Mouse (Mus musculus): ENCODE measurements around the gene Nbea. TPM values are rescaled to one million over a fixed set of nuclear protein-coding genes. Genes with fewer than 3 reads are reported as not detected.

The Nbea gene
- polyA plus RNA-seq, 1 experiment from 2014 or later: 2.0 TPM

DNA sequence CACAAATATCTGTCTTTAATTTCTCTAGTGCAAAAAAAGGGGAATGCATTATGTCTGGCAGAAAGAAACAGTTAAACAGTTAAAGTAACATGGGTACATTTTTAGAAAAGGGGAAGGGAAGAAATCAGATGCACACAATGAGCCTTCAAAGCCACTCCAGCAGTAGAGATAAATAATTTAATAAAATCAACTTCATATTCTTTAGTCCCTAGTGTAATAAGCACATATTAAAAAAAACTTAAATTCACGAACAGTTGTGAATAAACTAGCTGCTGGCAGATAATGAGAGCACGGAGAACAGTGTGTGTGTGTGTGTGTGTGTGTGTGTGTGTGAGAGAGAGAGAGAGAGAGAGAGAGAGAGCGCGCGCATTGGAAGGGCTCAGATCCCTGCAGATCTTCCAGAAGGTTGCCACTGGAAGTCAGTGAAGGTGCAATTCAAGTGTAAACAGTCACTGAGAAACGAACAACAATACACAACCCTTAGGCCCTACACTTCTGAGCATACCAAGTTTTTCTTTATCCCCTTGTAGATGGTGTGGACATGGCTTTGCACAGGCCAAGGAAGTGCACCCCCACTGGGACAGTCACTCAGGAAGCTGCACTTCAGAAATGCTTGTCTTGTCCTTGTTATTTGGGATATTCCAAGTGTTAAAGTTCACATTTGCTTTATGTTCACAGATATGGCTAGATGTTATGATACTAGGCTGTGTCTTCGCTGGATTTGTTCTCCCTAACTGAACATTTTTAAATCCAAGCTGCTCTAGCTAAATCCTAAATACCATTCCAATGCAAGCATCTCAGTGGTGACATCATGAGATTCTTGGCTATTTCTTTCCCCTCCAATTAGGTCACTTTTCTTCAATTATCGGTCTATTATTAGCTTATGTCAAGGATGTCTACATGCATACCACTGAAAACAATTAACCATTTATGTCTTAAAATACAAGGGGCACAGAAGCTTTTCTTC lies 404.5 kb downstream of the Nbea start:
- Histone ChIP-seq H3K4me3 (no peak overlapping the region), H3K4me1 (peaks cover 27% of the 10 kb centered on the region), H3K4me2 (no peak overlapping the region), H3K9ac (no peak overlapping the region), H3K27me3 (replicated peaks) (peaks cover 61% of the 10 kb centered on the region), H3K27ac (no peak overlapping the region), H3K36me3 (no peaks in the 10 kb centered on the region), H3K9me3 (replicated peaks) (no peaks in the 10 kb centered on the region)
- no peak for ATAC-seq
- WGBS (ENCODE audit: insufficient replicate concordance): 46% methylated on average over 8 of the region's 8 CpGs

- no peaks in the 10 kb centered on the region for H3K36me3 ChIP-seq
- WGBS (ENCODE audit: insufficient replicate concordance): 54% methylated on average over 4 of the region's 4 CpGs
- peaks cover 46% of the 10 kb centered on the region for H3K27me3 ChIP-seq (replicated peaks)
- H3K27ac ChIP-seq: no peak overlapping the region
- no peak for ATAC-seq
- H3K4me1 ChIP-seq: peaks cover 12% of the 10 kb centered on the region; the same call in 1 of the 2 replicates
- no peaks in the 10 kb centered on the region for H3K9me3 ChIP-seq (replicated peaks)
- H3K4me2 ChIP-seq: no peak overlapping the region
- H3K9ac ChIP-seq: no peak overlapping the region
- no peak overlapping the region for H3K4me3 ChIP-seq
Observed at GRCm38 (mm10) chr3:55777501-55777900, 406.0 kb downstream of the Nbea start.

DNA sequence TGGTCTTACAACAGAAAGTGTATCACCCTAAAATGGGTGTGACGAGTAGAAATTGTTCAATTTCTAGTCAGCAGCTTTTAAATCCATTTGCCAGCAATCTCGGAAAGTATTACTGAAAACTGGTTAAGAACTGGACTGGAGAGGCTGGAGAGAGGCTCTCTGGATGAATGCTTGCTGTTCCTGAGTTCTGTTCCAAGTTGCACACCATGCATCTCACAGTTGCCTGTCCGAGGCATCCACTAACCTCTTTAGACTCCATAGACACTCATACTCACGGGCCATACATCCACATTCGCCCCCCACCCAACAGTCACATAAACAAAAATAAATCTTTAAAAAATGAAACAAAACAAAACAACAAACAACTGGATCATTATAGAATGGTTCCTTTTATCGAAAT lies 407.7 kb downstream of the Nbea start:
- no peak for ATAC-seq
- no peaks in the 10 kb centered on the region for H3K36me3 ChIP-seq
- H3K9me3 ChIP-seq (replicated peaks): no peaks in the 10 kb centered on the region
- H3K9ac ChIP-seq: no peak overlapping the region
- H3K4me3 ChIP-seq: no peak overlapping the region
- 73% methylated on average over 6 of the region's 6 CpGs for WGBS (ENCODE audit: insufficient replicate concordance)
- no peak overlapping the region for H3K27ac ChIP-seq
- H3K27me3 ChIP-seq (replicated peaks): peaks cover 28% of the 10 kb centered on the region
- H3K4me1 ChIP-seq: peaks cover 9% of the 10 kb centered on the region; the same call in 1 of the 2 replicates
- no peak overlapping the region for H3K4me2 ChIP-seq

GRCm38 (mm10) chr3:55775245-55775644 lies 408.3 kb downstream of the Nbea start:
- no peak for ATAC-seq
- Histone ChIP-seq H3K27ac (no peak overlapping the region), H3K27me3 (replicated peaks) (peaks cover 23% of the 10 kb centered on the region), H3K4me3 (no peak overlapping the region), H3K9me3 (replicated peaks) (no peaks in the 10 kb centered on the region), H3K4me2 (no peak overlapping the region), H3K36me3 (no peaks in the 10 kb centered on the region), H3K4me1 (peaks cover 3% of the 10 kb centered on the region; the same call in 1 of the 2 replicates), H3K9ac (no peak overlapping the region)
- WGBS (ENCODE audit: insufficient replicate concordance): 79% methylated on average over 7 of the region's 7 CpGs

GRCm38 (mm10) chr3:55774203-55774602 lies 409.3 kb downstream of the Nbea start:
- WGBS (ENCODE audit: insufficient replicate concordance): 51% methylated on average over 6 of the region's 6 CpGs
- Histone ChIP-seq H3K4me3 (no peak overlapping the region), H3K4me2 (no peak overlapping the region), H3K9me3 (replicated peaks) (no peaks in the 10 kb centered on the region), H3K9ac (no peak overlapping the region), H3K4me1 (no peaks in the 10 kb centered on the region), H3K27me3 (replicated peaks) (peaks cover 15% of the 10 kb centered on the region), H3K36me3 (no peaks in the 10 kb centered on the region), H3K27ac (no peak overlapping the region)
- ATAC-seq: no peak

DNA sequence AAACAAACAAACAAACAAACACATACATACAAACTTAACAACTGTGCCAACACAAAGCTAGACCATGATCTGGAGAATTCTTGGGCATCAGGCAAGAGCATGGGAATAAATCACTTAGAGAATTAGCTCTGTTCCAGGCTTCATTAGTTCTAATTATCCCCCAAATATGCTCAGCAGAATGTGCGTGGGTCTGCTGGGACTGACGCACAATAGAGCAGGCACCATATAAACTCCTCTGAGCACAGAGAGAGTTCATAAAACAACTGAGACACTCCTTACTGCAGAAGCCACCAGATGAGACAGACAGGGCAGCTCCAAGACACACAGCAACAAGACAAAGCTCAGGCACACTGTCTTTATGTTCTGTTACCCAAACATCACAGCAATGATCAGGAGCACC lies 414.2 kb downstream of the Nbea start:
- no peaks in the 10 kb centered on the region for H3K27me3 ChIP-seq (replicated peaks)
- H3K36me3 ChIP-seq: no peaks in the 10 kb centered on the region
- no peak overlapping the region for H3K4me2 ChIP-seq
- no peak overlapping the region for H3K9ac ChIP-seq
- ATAC-seq: no peak
- H3K4me3 ChIP-seq: no peak overlapping the region
- no peak overlapping the region for H3K27ac ChIP-seq
- no peaks in the 10 kb centered on the region for H3K4me1 ChIP-seq
- H3K9me3 ChIP-seq (replicated peaks): no peaks in the 10 kb centered on the region
- whole genome bisulfite sequencing (ENCODE audit: insufficient replicate concordance): 77% methylated on average over 2 of the region's 2 CpGs

DNA sequence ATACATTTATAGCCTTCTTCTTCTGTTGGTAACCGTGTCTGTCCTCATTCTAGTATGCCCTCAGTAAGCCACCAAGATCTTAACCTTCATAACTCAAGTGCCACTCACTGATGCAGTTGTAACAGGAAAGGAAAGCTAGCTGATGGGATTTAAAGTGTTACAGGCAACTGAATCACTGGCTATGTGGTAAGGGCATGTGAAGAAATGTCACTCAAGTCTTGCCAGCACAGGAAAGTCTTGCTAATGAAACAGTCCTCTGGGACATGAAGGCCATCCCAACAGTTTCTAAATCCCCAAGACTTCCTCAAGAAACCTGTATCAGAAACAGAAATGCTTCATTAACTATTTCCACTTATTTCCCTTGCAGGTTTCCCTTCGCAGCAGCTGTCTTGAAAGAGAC lies 414.8 kb downstream of the Nbea start:
- no peak overlapping the region for H3K4me3 ChIP-seq
- H3K27ac ChIP-seq: no peak overlapping the region
- H3K4me2 ChIP-seq: no peak overlapping the region
- H3K4me1 ChIP-seq: no peaks in the 10 kb centered on the region
- H3K9me3 ChIP-seq (replicated peaks): no peaks in the 10 kb centered on the region
- H3K36me3 ChIP-seq: no peaks in the 10 kb centered on the region
- no peak for ATAC-seq
- H3K9ac ChIP-seq: no peak overlapping the region
- no peaks in the 10 kb centered on the region for H3K27me3 ChIP-seq (replicated peaks)
- 61% methylated on average over 2 of the region's 2 CpGs for WGBS (ENCODE audit: insufficient replicate concordance)

DNA sequence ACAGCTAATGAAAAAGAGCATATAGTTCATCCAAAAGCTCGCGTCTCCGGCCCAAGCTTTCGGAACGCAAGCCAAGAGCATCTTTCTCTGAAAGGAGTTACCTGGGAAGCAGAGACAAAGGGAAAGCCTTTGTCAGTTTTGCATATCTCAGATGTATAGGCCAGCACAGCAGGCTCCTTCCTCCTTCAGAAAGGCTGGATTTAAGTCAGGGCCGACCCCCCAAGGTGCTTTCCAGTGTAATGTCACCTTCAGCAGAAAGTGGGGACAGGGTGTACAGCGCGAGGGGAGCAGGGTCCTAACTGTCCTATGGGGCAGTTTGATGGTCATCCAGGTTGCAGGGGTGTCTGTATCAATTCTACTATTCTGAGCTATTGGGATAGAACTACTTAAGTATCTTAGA lies 419.9 kb downstream of the Nbea start:
- H3K4me2 ChIP-seq: no peak overlapping the region
- H3K9ac ChIP-seq: no peak overlapping the region
- no peaks in the 10 kb centered on the region for H3K27me3 ChIP-seq (replicated peaks)
- no peak overlapping the region for H3K27ac ChIP-seq
- H3K36me3 ChIP-seq: no peaks in the 10 kb centered on the region
- H3K4me1 ChIP-seq: no peaks in the 10 kb centered on the region
- H3K4me3 ChIP-seq: no peak overlapping the region
- no peaks in the 10 kb centered on the region for H3K9me3 ChIP-seq (replicated peaks)
- ATAC-seq: no peak
- 62% methylated on average over 8 of the region's 8 CpGs for WGBS (ENCODE audit: insufficient replicate concordance)

DNA sequence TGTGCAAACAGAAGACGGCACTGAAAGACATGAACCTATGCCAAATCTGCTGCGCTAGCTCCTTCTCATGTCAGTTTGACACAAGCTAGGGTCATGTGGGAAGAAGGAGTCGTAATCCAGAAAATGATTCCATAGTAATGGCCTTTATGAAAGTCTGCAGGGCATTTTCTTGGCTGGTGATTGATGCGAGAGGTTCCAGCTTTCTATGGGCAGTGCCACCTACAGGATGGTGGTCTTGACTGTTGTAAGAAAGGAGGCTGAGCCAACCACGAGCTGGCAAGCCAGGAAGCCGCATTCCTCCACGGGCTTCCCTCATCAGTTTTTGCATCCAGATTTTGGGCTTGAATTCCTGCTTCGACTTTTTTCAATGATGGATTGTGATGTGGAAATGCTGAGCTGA lies 425.2 kb downstream of the Nbea start:
- no peak overlapping the region for H3K4me3 ChIP-seq
- H3K9ac ChIP-seq: no peak overlapping the region
- H3K36me3 ChIP-seq: no peaks in the 10 kb centered on the region
- H3K4me1 ChIP-seq: no peaks in the 10 kb centered on the region
- no peak overlapping the region for H3K4me2 ChIP-seq
- H3K27ac ChIP-seq: no peak overlapping the region
- H3K27me3 ChIP-seq (replicated peaks): no peaks in the 10 kb centered on the region
- ATAC-seq: no peak
- H3K9me3 ChIP-seq (replicated peaks): no peaks in the 10 kb centered on the region
- 58% methylated on average over 8 of the region's 8 CpGs for WGBS (ENCODE audit: insufficient replicate concordance)

GRCm38 (mm10) chr3:55756602-55757190 lies 426.8 kb downstream of the Nbea start:
- Histone ChIP-seq H3K9ac (no peak overlapping the region), H3K4me1 (no peaks in the 10 kb centered on the region), H3K4me3 (no peak overlapping the region), H3K27ac (no peak overlapping the region), H3K27me3 (replicated peaks) (no peaks in the 10 kb centered on the region), H3K4me2 (no peak overlapping the region), H3K36me3 (no peaks in the 10 kb centered on the region), H3K9me3 (replicated peaks) (no peaks in the 10 kb centered on the region)
- ATAC-seq: no peak
- WGBS (ENCODE audit: insufficient replicate concordance): 75% methylated on average over 11 of the region's 11 CpGs

- H3K36me3 ChIP-seq: no peaks in the 10 kb centered on the region
- no peaks in the 10 kb centered on the region for H3K27me3 ChIP-seq (replicated peaks)
- H3K4me2 ChIP-seq: no peak overlapping the region
- H3K4me3 ChIP-seq: no peak overlapping the region
- ATAC-seq: no peak
- H3K4me1 ChIP-seq: no peaks in the 10 kb centered on the region
- no peaks in the 10 kb centered on the region for H3K9me3 ChIP-seq (replicated peaks)
- H3K9ac ChIP-seq: no peak overlapping the region
- 73% methylated on average over 11 of the region's 11 CpGs for WGBS (ENCODE audit: insufficient replicate concordance)
- H3K27ac ChIP-seq: no peak overlapping the region
Observed at GRCm38 (mm10) chr3:55755805-55756601, 427.5 kb downstream of the Nbea start.
